Mouse (Mus musculus): Measurements from ENCODE around the gene Tle6. TPM values are rescaled to one million over a fixed set of nuclear protein-coding genes. Genes with fewer than 3 reads are reported as not detected.

Gene Tle6
- polyA plus RNA-seq, 1 experiment from 2014 or later = 7.3 TPM

DNA sequence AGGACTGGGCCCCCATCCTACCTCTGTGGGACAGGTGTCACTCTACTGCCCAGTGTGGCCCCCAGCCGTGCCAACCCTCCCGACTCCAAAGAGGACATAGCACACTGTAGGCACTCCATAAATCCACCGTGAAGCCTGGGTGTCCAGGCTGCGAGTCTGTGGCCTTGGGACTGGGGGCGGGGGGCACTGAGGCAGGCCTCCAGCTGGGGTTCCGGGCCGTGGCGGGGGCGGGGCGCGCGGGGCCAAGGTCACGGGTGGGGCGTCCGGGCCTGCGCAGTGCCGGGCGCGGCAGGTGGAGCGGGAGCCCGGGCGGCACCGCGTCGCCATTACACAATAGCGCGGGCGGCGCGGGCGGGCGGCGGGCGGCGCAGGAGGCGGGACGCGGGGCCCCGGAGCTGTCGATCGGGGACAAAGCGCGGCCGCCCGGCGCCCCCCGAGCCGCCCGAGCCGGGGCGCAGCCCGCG, 41.7 kb downstream of the Tle6 start, which contains the start of gene Aes:
Aes (plus strand) TSS at position 326 of the 464 bp plus-strand sequence.
- Histone ChIP-seq H3K27ac (peak within 1 kb of the TSS; percentile 96), H3K9me3 (replicated peaks; ENCODE audit: low read length) (no peaks in the 10 kb centered on the region), H3K4me1 (replicated peaks; ENCODE audit: insufficient read depth, low read length) (peaks cover 20% of the 10 kb centered on the region), H3K27me3 (ENCODE audit: insufficient read depth, low read length) (no peaks in the 10 kb centered on the region), H3K4me3 (replicated peaks; ENCODE audit: low read depth, low read length) (peak within 1 kb of the TSS; percentile 89), H3K36me3 (ENCODE audit: insufficient read depth, low read length) (0 out of 2 replicates have a peak, but pooled peaks cover 4% of the 10 kb centered on the region), H3K4me2 (ENCODE audit: low read length) (peak within 1 kb of the TSS; percentile 82), H3K9ac (ENCODE audit: low read depth, low read length) (peak within 1 kb of the TSS; percentile 99)
- peak; percentile 29; the same call in 1 of the 2 replicates for ATAC-seq (replicated peaks; ENCODE audit: low FRiP score, low read depth)
- 2% methylated on average over 22 of the region's 53 CpGs for whole genome bisulfite sequencing
- no peak for TF ChIP-seq CTCF (IDR thresholded peaks at IDR 0.05; ENCODE audit: low read depth)
- DNase-seq (ENCODE audit: low spot score) = peak; percentile 40

DNA sequence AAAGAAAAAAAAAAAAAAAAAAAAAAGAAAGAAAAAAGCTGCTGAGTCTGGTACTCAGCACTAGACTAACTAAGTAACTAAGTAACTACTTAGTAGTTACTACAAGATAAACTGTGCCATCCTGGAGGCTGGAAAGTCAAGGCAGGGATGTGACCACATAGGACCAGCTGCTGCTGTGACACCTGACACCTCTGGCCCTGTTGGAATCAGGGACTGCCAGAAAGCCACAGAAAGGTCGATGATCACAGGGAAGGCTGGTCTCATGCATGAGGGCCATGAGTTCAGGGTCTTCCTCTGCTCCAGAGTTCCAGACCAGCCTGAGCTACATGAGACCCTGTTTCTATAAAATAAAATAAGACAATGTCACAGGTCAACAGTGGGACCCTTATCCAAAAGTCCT, 43.4 kb downstream of the Tle6 start:
- Histone ChIP-seq H3K36me3 (ENCODE audit: insufficient read depth, low read length) (0 out of 2 replicates have a peak, but pooled peaks cover 3% of the 10 kb centered on the region), H3K9ac (ENCODE audit: low read depth, low read length) (no peak overlapping the region), H3K4me2 (ENCODE audit: low read length) (no peak overlapping the region), H3K27me3 (ENCODE audit: insufficient read depth, low read length) (no peaks in the 10 kb centered on the region), H3K4me1 (replicated peaks; ENCODE audit: insufficient read depth, low read length) (0 out of 2 replicates have a peak, but pooled peaks cover 8% of the 10 kb centered on the region), H3K4me3 (replicated peaks; ENCODE audit: low read depth, low read length) (no peak overlapping the region), H3K9me3 (replicated peaks; ENCODE audit: low read length) (no peaks in the 10 kb centered on the region), H3K27ac (no peak overlapping the region)
- WGBS = 19% methylated on average over 1 of the region's 1 CpGs
- no peak for TF ChIP-seq CTCF (IDR thresholded peaks at IDR 0.05; ENCODE audit: low read depth)
- no peak for DNase-seq (ENCODE audit: low spot score)
- no peak for ATAC-seq (replicated peaks; ENCODE audit: low FRiP score, low read depth)

DNA sequence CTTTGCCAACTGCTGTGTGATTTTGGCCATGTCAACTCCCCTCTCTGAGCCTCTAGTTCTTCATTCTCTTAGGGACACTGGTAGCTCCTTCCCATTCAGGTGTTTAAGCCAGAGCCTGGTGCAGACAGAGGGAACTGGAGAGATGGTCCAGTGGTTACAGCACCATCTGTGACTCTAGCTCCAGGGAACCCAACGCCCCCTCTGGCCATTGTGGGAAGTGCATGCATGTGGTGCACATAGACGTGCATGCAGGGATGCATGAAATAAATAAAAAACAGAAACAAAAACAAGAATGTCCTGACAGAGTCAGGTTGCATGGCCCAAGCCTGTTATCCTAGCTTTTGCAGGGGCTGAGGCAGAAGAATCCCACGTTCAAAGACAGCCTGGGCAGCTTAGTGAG, 44.6 kb downstream of the Tle6 start:
- Histone ChIP-seq H3K4me2 (ENCODE audit: low read length) (no peak overlapping the region), H3K4me3 (replicated peaks; ENCODE audit: low read depth, low read length) (no peak overlapping the region), H3K4me1 (replicated peaks; ENCODE audit: insufficient read depth, low read length) (0 out of 2 replicates have a peak, but pooled peaks cover 4% of the 10 kb centered on the region), H3K36me3 (ENCODE audit: insufficient read depth, low read length) (no peaks in the 10 kb centered on the region), H3K9me3 (replicated peaks; ENCODE audit: low read length) (no peaks in the 10 kb centered on the region), H3K27me3 (ENCODE audit: insufficient read depth, low read length) (no peaks in the 10 kb centered on the region), H3K9ac (ENCODE audit: low read depth, low read length) (no peak overlapping the region), H3K27ac (no peak overlapping the region)
- 65% methylated on average over 3 of the region's 3 CpGs for WGBS
- TF ChIP-seq CTCF (IDR thresholded peaks at IDR 0.05; ENCODE audit: low read depth) = peak; percentile 49
- DNase-seq (ENCODE audit: low spot score) = no peak
- ATAC-seq (replicated peaks; ENCODE audit: low FRiP score, low read depth) = no peak

DNA sequence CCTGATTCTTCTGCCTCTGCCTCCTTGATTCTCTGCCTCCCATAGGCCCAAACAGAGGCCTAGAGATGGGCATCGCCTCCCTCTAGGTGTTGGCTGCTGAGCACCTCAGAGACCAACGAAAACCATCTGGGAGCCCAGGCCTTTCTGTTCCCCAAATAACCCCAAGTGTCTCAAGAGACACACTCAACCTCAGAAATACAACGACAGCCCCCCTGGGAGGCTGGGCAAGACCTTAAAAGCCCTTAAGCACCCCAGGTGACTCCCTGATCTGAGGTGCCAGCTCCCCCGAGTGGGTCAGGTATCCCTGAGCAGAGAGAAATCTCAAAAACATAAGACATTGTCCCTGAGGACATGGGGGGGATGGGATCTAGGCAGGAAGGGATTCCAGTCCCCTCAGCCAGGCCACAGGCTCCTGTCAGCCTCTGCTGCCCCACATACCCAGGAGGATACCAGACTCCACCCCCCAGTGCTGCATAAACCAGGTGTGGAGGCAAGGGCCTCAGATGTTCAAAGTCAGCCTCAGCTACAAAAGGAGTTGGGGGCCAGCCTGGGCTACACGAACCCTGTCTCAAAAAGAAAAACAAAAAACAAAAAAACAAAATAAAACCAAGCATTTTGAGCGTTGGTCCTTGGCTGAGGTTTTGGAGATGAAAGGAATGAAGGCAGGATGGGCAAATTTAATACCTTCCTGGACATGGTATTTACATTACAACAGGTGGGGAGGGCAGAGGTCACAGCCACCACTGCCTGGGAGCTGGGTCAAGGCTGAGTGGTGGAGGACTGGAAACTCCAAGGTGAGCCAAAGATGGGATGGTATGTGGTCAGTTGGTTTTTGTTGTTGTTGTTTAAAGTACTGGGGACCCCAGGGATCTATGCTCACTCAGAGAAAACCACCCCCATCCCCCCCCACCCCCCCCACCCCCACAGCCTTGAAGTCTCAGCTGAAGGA, 46.8 kb downstream of the Tle6 start:
- H3K4me2 ChIP-seq (ENCODE audit: low read length) = no peak overlapping the region
- no peak for TF ChIP-seq CTCF (IDR thresholded peaks at IDR 0.05; ENCODE audit: low read depth)
- DNase-seq (ENCODE audit: low spot score) (no peak), ATAC-seq (replicated peaks; ENCODE audit: low FRiP score, low read depth) (no peak)
- H3K27ac ChIP-seq = no peak overlapping the region
- no peaks in the 10 kb centered on the region for H3K27me3 ChIP-seq (ENCODE audit: insufficient read depth, low read length)
- no peak overlapping the region for H3K9ac ChIP-seq (ENCODE audit: low read depth, low read length)
- 74% methylated on average over 6 of the region's 6 CpGs for WGBS
- no peaks in the 10 kb centered on the region for H3K4me1 ChIP-seq (replicated peaks; ENCODE audit: insufficient read depth, low read length)
- H3K4me3 ChIP-seq (replicated peaks; ENCODE audit: low read depth, low read length) = no peak overlapping the region
- no peaks in the 10 kb centered on the region for H3K9me3 ChIP-seq (replicated peaks; ENCODE audit: low read length)
- no peaks in the 10 kb centered on the region for H3K36me3 ChIP-seq (ENCODE audit: insufficient read depth, low read length)

DNA sequence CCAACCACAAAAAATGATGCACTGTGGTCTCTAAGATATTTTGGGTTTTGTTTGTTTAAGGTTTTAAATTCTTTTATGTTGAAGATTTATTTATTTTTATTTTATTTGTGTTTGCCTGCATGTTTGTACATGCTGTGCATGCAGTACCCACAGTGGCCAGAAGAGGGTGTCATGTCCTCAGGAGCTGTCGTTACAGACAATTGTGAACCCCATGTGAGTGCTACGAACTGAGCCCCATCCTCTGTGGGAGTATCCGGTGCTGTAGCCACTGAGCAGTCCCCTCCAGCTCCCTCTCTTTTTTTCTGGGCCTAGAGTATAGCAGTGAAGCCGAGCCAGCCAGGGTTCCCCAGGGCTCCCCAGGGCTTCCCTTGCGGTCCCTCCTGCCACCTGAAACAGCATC, 47.6 kb downstream of the Tle6 start:
- DNase-seq (ENCODE audit: low spot score) = no peak
- no peak overlapping the region for H3K4me2 ChIP-seq (ENCODE audit: low read length)
- WGBS = 93% methylated on average over 5 of the region's 5 CpGs
- H3K27me3 ChIP-seq (ENCODE audit: insufficient read depth, low read length) = no peaks in the 10 kb centered on the region
- no peaks in the 10 kb centered on the region for H3K9me3 ChIP-seq (replicated peaks; ENCODE audit: low read length)
- H3K9ac ChIP-seq (ENCODE audit: low read depth, low read length) = no peak overlapping the region
- peak; percentile 61 for TF ChIP-seq CTCF (IDR thresholded peaks at IDR 0.05; ENCODE audit: low read depth)
- ATAC-seq (replicated peaks; ENCODE audit: low FRiP score, low read depth) = no peak
- H3K36me3 ChIP-seq (ENCODE audit: insufficient read depth, low read length) = no peaks in the 10 kb centered on the region
- no peak overlapping the region for H3K4me3 ChIP-seq (replicated peaks; ENCODE audit: low read depth, low read length)
- no peak overlapping the region for H3K27ac ChIP-seq
- H3K4me1 ChIP-seq (replicated peaks; ENCODE audit: insufficient read depth, low read length) = no peaks in the 10 kb centered on the region

DNA sequence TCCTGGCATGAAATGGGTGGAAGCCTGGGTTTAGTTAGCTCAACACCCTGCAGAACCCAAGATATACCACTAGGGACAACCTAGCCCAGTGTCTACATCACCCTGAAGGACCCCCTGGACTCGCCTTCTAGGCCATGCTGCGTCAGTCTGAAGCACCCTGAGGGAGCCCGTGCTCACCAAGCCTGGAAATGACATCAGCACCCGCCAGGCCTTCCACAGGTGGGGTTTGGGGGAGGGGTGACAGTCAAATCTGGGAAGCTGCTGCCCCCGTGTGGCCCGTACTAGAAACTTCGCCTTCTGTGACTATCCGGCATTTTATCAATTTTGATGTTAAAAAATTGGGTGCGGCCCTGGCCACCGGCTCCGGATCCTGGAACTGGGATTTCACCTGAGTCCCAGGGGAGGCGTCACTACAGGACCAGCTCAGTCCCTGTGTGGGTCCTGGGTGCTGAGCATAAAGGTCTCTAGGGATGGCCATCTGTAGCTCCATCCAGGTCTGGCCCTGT, 49.2 kb downstream of the Tle6 start:
- 3% methylated on average over 12 of the region's 12 CpGs for WGBS
- H3K9ac ChIP-seq (ENCODE audit: low read depth, low read length) = no peak overlapping the region
- no peaks in the 10 kb centered on the region for H3K36me3 ChIP-seq (ENCODE audit: insufficient read depth, low read length)
- DNase-seq (ENCODE audit: low spot score) (peak; percentile 97), ATAC-seq (replicated peaks; ENCODE audit: low FRiP score, low read depth) (peak; percentile 96)
- H3K4me1 ChIP-seq (replicated peaks; ENCODE audit: insufficient read depth, low read length) = no peaks in the 10 kb centered on the region
- H3K4me3 ChIP-seq (replicated peaks; ENCODE audit: low read depth, low read length) = no peak overlapping the region
- peak overlapping the region; percentile 64; the same call in 1 of the 2 replicates for H3K27ac ChIP-seq
- H3K4me2 ChIP-seq (ENCODE audit: low read length) = no peak overlapping the region
- H3K9me3 ChIP-seq (replicated peaks; ENCODE audit: low read length) = no peaks in the 10 kb centered on the region
- peak; percentile 92 for TF ChIP-seq CTCF (IDR thresholded peaks at IDR 0.05; ENCODE audit: low read depth)
- no peaks in the 10 kb centered on the region for H3K27me3 ChIP-seq (ENCODE audit: insufficient read depth, low read length)

Measured in kidney, postnatal 0 days (tissue).